Mouse (Mus musculus) intestine, embryonic 15.5 days (tissue): ENCODE measurements around the gene Tap1. TPM values are rescaled to one million over a fixed set of nuclear protein-coding genes. Genes with fewer than 3 reads are reported as not detected.

ENCODE experiments used
- ATAC-seq: fragments of 200-750 bp; cut with Nextera tagmentation; 2 replicates; pipeline ENCODE4 v1.8.0; 2017; ENCODE audit warnings: moderate TSS enrichment, moderate library complexity
- H3K27ac ChIP-seq: fragments of 300-500 bp; sonication (generic); 2 replicates; pipeline ENCODE4 v1.5.1; 2015; ENCODE audit warnings: mild to moderate bottlenecking, inconsistent platforms
- H3K27me3 ChIP-seq: fragments of 300-500 bp; sonication (generic); replicated peaks from 2 replicates; pipeline ENCODE4 v1.6.1; 2015; ENCODE audit warnings: inconsistent platforms
- H3K36me3 ChIP-seq: fragments of 300-500 bp; sonication (generic); 2 replicates; pipeline ENCODE4 v1.6.1; 2015; ENCODE audit warnings: inconsistent platforms
- H3K4me1 ChIP-seq: fragments of 300-500 bp; sonication (generic); replicated peaks from 2 replicates; pipeline ENCODE4 v1.6.1; 2015; ENCODE audit warnings: inconsistent platforms
- H3K4me2 ChIP-seq: fragments of 300-500 bp; sonication (generic); replicated peaks from 2 replicates; pipeline ENCODE4 v1.6.1; 2015; ENCODE audit warnings: mild to moderate bottlenecking, inconsistent platforms
- H3K4me3 ChIP-seq: fragments of 300-500 bp; sonication (generic); replicated peaks from 2 replicates; pipeline ENCODE4 v1.5.1; 2015; ENCODE audit warnings: inconsistent platforms
- H3K9ac ChIP-seq: fragments of 300-500 bp; sonication (generic); 2 replicates; pipeline ENCODE4 v1.6.1; 2015; ENCODE audit warnings: inconsistent platforms
- H3K9me3 ChIP-seq: fragments of 300-500 bp; sonication (generic); 2 replicates; pipeline ENCODE4 v1.6.1; 2016; ENCODE audit warnings: inconsistent platforms
- WGBS: fragments of 180-500 bp; shearing (Covaris S2); methylation state at CpG from one replicate; pipeline ENCODE4 v1.1.7; 2015; 5-methylcytosine and 5-hydroxymethylcytosine counted together
- polyA plus RNA-seq: library from polyadenylated mRNA; unstranded; fragments of >200 nt; fragmentation: Nextera tagmentation; extraction: Ambion mirVana; gene quantifications from 2 replicates; pipeline ENCODE4 v1.2.1, GENCODE M21; 2015

Gene Tap1
- polyA plus RNA-seq, 1 experiment from 2014 or later, result 6.9 TPM

- Histone ChIP-seq H3K4me1 (peaks cover 12% of the 10 kb centered on the region), H3K4me2 (no peak overlapping the region), H3K4me3 (no peak overlapping the region), H3K27me3 (peaks cover 34% of the 10 kb centered on the region), H3K9me3 (no peaks in the 10 kb centered on the region), H3K27ac (no peak overlapping the region), H3K9ac (no peak overlapping the region), H3K36me3 (no peaks in the 10 kb centered on the region)
- WGBS, result 84% methylated on average over 10 of the region's 10 CpGs
- ATAC-seq, result no peak
Observed at GRCm38 (mm10) chr17:34200047-34200446, 12.7 kb downstream of the Tap1 start.

GRCm38 (mm10) chr17:34200772-34201505, 13.6 kb downstream of the Tap1 start:
- Histone ChIP-seq H3K9me3 (no peaks in the 10 kb centered on the region), H3K4me3 (no peak overlapping the region), H3K4me1 (peaks cover 18% of the 10 kb centered on the region), H3K27ac (no peak overlapping the region), H3K9ac (no peak overlapping the region), H3K4me2 (no peak overlapping the region), H3K36me3 (no peaks in the 10 kb centered on the region), H3K27me3 (peaks cover 36% of the 10 kb centered on the region)
- no peak for ATAC-seq
- 84% methylated on average over 16 of the region's 16 CpGs for WGBS

GRCm38 (mm10) chr17:34201506-34202055, 14.2 kb downstream of the Tap1 start:
- Histone ChIP-seq H3K4me3 (no peak overlapping the region), H3K4me1 (peaks cover 18% of the 10 kb centered on the region), H3K27ac (no peak overlapping the region), H3K4me2 (no peak overlapping the region), H3K36me3 (no peaks in the 10 kb centered on the region), H3K9ac (no peak overlapping the region), H3K27me3 (peaks cover 30% of the 10 kb centered on the region), H3K9me3 (no peaks in the 10 kb centered on the region)
- 71% methylated on average over 7 of the region's 7 CpGs for WGBS
- no peak for ATAC-seq

GRCm38 (mm10) chr17:34202760-34203442, 15.5 kb downstream of the Tap1 start:
- WGBS, result 80% methylated on average over 4 of the region's 4 CpGs
- no peaks in the 10 kb centered on the region for H3K9me3 ChIP-seq
- peaks cover 19% of the 10 kb centered on the region for H3K27me3 ChIP-seq
- H3K36me3 ChIP-seq, result no peaks in the 10 kb centered on the region
- peaks cover 15% of the 10 kb centered on the region for H3K4me1 ChIP-seq
- no peak overlapping the region for H3K27ac ChIP-seq
- H3K9ac ChIP-seq, result no peak overlapping the region
- no peak overlapping the region for H3K4me3 ChIP-seq
- no peak overlapping the region for H3K4me2 ChIP-seq
- no peak for ATAC-seq

GRCm38 (mm10) chr17:34203444-34203843, 16.1 kb downstream of the Tap1 start, which contains the start of gene Tap2:
TSS of gene Tap2 (plus strand) at chr17:34203527.
- Histone ChIP-seq H3K9me3 (no peaks in the 10 kb centered on the region), H3K9ac (peak within 1 kb of the TSS; percentile 62), H3K4me2 (peak within 1 kb of the TSS; percentile 96), H3K36me3 (no peaks in the 10 kb centered on the region), H3K27me3 (peaks cover 13% of the 10 kb centered on the region; the same call in 1 of the 2 replicates), H3K4me1 (peaks cover 10% of the 10 kb centered on the region), H3K4me3 (peak within 1 kb of the TSS; percentile 70), H3K27ac (no peak within 1 kb of the TSS)
- WGBS, result 77% methylated on average over 5 of the region's 5 CpGs
- ATAC-seq, result no peak

- peak; percentile 69 for ATAC-seq
- Histone ChIP-seq H3K4me2 (peak overlapping the region; percentile 96), H3K9ac (peak overlapping the region; percentile 62), H3K27ac (no peak overlapping the region), H3K4me3 (peak overlapping the region; percentile 70), H3K4me1 (peaks cover 9% of the 10 kb centered on the region), H3K9me3 (no peaks in the 10 kb centered on the region), H3K27me3 (peaks cover 6% of the 10 kb centered on the region; the same call in 1 of the 2 replicates), H3K36me3 (no peaks in the 10 kb centered on the region)
- under 1% methylated on average over 44 of the region's 44 CpGs for WGBS
Observed at GRCm38 (mm10) chr17:34204303-34205010, 17.1 kb downstream of the Tap1 start.

GRCm38 (mm10) chr17:34205021-34205745, 17.8 kb downstream of the Tap1 start:
- Histone ChIP-seq H3K4me2 (peak overlapping the region; percentile 96), H3K4me1 (peaks cover 9% of the 10 kb centered on the region), H3K9me3 (no peaks in the 10 kb centered on the region), H3K4me3 (peak overlapping the region; percentile 70), H3K9ac (peak overlapping the region; percentile 62), H3K27me3 (peaks cover 6% of the 10 kb centered on the region; the same call in 1 of the 2 replicates), H3K27ac (no peak overlapping the region), H3K36me3 (no peaks in the 10 kb centered on the region)
- ATAC-seq, result peak; percentile 19; the same call in 1 of the 2 replicates
- WGBS, result 26% methylated on average over 18 of the region's 18 CpGs

- Histone ChIP-seq H3K27ac (no peak overlapping the region), H3K4me1 (peaks cover 9% of the 10 kb centered on the region), H3K4me2 (peak overlapping the region; percentile 96; the same call in 1 of the 2 replicates), H3K4me3 (no peak overlapping the region), H3K27me3 (peaks cover 6% of the 10 kb centered on the region; the same call in 1 of the 2 replicates), H3K9ac (0 out of 2 replicates have a peak overlapping the region, but pooled peaks have one; percentile 62), H3K36me3 (no peaks in the 10 kb centered on the region), H3K9me3 (no peaks in the 10 kb centered on the region)
- 0 out of 2 replicates have a peak, but pooled peaks have one; percentile 24 for ATAC-seq
- 25% methylated on average over 9 of the region's 9 CpGs for WGBS
Observed at GRCm38 (mm10) chr17:34205746-34206176, 18.4 kb downstream of the Tap1 start.

GRCm38 (mm10) chr17:34206731-34207130, 19.4 kb downstream of the Tap1 start:
- Histone ChIP-seq H3K9me3 (no peaks in the 10 kb centered on the region), H3K36me3 (no peaks in the 10 kb centered on the region), H3K27me3 (peaks cover 11% of the 10 kb centered on the region), H3K27ac (no peak overlapping the region), H3K9ac (no peak overlapping the region), H3K4me2 (no peak overlapping the region), H3K4me3 (no peak overlapping the region), H3K4me1 (peaks cover 9% of the 10 kb centered on the region)
- 87% methylated on average over 5 of the region's 5 CpGs for WGBS
- ATAC-seq, result no peak

- Histone ChIP-seq H3K9ac (no peak overlapping the region), H3K4me1 (peaks cover 9% of the 10 kb centered on the region), H3K4me2 (no peak overlapping the region), H3K36me3 (no peaks in the 10 kb centered on the region), H3K9me3 (no peaks in the 10 kb centered on the region), H3K27me3 (peaks cover 16% of the 10 kb centered on the region), H3K4me3 (no peak overlapping the region), H3K27ac (no peak overlapping the region)
- ATAC-seq, result no peak
- WGBS, result 67% methylated on average over 3 of the region's 3 CpGs
Observed at GRCm38 (mm10) chr17:34207456-34207855, 20.1 kb downstream of the Tap1 start.

- Histone ChIP-seq H3K4me3 (no peak overlapping the region), H3K27ac (no peak overlapping the region), H3K27me3 (peaks cover 18% of the 10 kb centered on the region), H3K9ac (no peak overlapping the region), H3K36me3 (no peaks in the 10 kb centered on the region), H3K4me1 (peaks cover 9% of the 10 kb centered on the region), H3K9me3 (no peaks in the 10 kb centered on the region), H3K4me2 (no peak overlapping the region)
- 94% methylated on average over 9 of the region's 9 CpGs for WGBS
- no peak for ATAC-seq
Observed at GRCm38 (mm10) chr17:34207866-34208265, 20.5 kb downstream of the Tap1 start.
